Mouse (Mus musculus) lung, postnatal 0 days (tissue): ENCODE results near the gene Ctse.

Source experiments
- CTCF ChIP-seq: IDR thresholded peaks from 2 replicates; pipeline ENCODE4 v1.5.1; 2016; ENCODE audit warnings: antibody characterized with exemption, mild to moderate bottlenecking
- EP300 ChIP-seq: IDR thresholded peaks from 2 replicates; pipeline ENCODE4 v1.6.1; 2016; ENCODE audit warnings: antibody characterized with exemption, mild to moderate bottlenecking, control low read depth

DNA sequence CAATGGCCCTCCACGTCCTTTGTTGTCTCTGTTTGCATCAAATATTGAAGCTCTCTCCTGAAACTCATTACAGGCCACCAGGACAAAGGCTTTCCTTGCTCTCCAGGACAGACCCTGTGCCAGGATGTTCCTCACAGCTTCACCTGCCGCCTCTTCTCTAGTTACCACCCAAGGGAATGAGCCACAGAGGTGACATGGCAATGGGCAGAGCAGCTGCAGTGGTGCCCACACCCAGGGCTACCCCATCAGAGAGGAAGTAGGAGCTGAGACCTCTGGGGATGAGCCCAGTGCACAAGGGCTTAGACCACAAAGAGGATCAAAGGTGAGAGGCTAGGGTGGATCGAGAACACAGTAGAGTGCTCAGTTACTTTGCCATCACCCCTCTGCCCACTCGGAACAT, 85.4 kb downstream of the Ctse start:
- TF ChIP-seq CTCF (no peak), EP300 (no peak)
